Comparison of ENCODE assay signal across 8 mouse cellular contexts in the genomic region with DNA sequence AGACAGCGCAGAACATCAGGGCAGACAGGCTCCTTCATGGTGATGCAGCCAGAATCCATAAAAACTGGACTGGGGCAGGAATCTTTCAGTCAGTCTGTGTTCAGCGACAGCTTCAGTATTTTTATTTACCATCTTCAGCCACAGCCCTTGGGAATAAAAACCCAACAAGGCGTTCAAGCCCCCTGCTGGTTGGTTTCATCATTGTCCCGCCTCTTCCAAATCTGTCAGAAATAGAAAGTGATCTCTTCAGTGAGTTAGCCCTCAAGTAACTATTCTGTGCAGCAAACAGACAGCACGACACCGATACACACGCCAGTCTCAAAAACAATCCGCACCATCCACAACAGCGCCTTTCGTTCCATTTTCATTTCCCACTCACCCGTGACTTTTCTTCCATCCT. TPM values are rescaled to one million over a fixed set of nuclear protein-coding genes. Genes with fewer than 3 reads are reported as not detected.
DNase-seq lines count a peak whose midpoint lies in the region; ATAC-seq lines count a peak whose summit lies in the region.

No protein-coding gene starts in this region.

- no peaks in the 10 kb centered on the region for H3K27me3 ChIP-seq in embryonic facial prominence, embryonic 11.5 days (ENCODE audit: control insufficient read depth, insufficient read depth, low read length)
- H3K27me3 ChIP-seq in embryonic facial prominence, embryonic 10.5 days (replicated peaks; ENCODE audit: low read depth, poor library complexity, severe bottlenecking) = no peaks in the 10 kb centered on the region
- no peaks in the 10 kb centered on the region for H3K27me3 ChIP-seq in neural tube, embryonic 15.5 days (replicated peaks)
- no peaks in the 10 kb centered on the region for H3K27me3 ChIP-seq in embryonic facial prominence, embryonic 14.5 days (replicated peaks; ENCODE audit: control insufficient read depth, insufficient read depth, low read length)

- no peak overlapping the region for H3K27ac ChIP-seq in embryonic facial prominence, embryonic 11.5 days (replicated peaks; ENCODE audit: low read depth, low read length)
- no peak overlapping the region for H3K27ac ChIP-seq in embryonic facial prominence, embryonic 10.5 days (replicated peaks)
- H3K27ac ChIP-seq in neural tube, embryonic 15.5 days (replicated peaks) = no peak overlapping the region
- H3K27ac ChIP-seq in embryonic facial prominence, embryonic 14.5 days (replicated peaks; ENCODE audit: low read depth, low read length) = no peak overlapping the region

- no peaks in the 10 kb centered on the region for H3K9me3 ChIP-seq in embryonic facial prominence, embryonic 11.5 days (replicated peaks; ENCODE audit: control insufficient read depth, low read length)
- no peaks in the 10 kb centered on the region for H3K9me3 ChIP-seq in embryonic facial prominence, embryonic 10.5 days
- H3K9me3 ChIP-seq in neural tube, embryonic 15.5 days (replicated peaks) = no peaks in the 10 kb centered on the region
- no peaks in the 10 kb centered on the region for H3K9me3 ChIP-seq in embryonic facial prominence, embryonic 14.5 days (ENCODE audit: control insufficient read depth, low read length)

- DNase-seq in embryonic facial prominence, embryonic 11.5 days (ENCODE audit: low spot score) = peak; percentile 60
- no peak for DNase-seq in embryonic facial prominence, embryonic 10.5 days (ENCODE audit: low spot score)
- DNase-seq in neural tube, embryonic 10.5 days (ENCODE audit: extremely low spot score, low spot score) = peak; percentile 27
- peak; percentile 39 for DNase-seq in embryonic facial prominence, embryonic 14.5 days (ENCODE audit: low spot score)
- peak; percentile 38 for DNase-seq in layer of hippocampus, adult 9-10 months (ENCODE audit: low spot score)
- peak; percentile 32 for DNase-seq in mesoderm, embryonic 11.5 days (ENCODE audit: low read depth, low spot score)
- DNase-seq in cerebellum, adult 11 months = no peak

- H3K4me3 ChIP-seq in embryonic facial prominence, embryonic 11.5 days (ENCODE audit: low read depth, low read length) = no peak overlapping the region
- no peak overlapping the region for H3K4me3 ChIP-seq in embryonic facial prominence, embryonic 10.5 days
- no peak overlapping the region for H3K4me3 ChIP-seq in neural tube, embryonic 15.5 days (replicated peaks)
- H3K4me3 ChIP-seq in embryonic facial prominence, embryonic 14.5 days (ENCODE audit: low read depth, low read length) = no peak overlapping the region

- no peak overlapping the region for H3K4me2 ChIP-seq in embryonic facial prominence, embryonic 11.5 days (ENCODE audit: low read depth, low read length)
- no peak overlapping the region for H3K4me2 ChIP-seq in neural tube, embryonic 15.5 days
- no peak overlapping the region for H3K4me2 ChIP-seq in embryonic facial prominence, embryonic 14.5 days (ENCODE audit: low read depth, low read length)

- no peak overlapping the region for H3K9ac ChIP-seq in embryonic facial prominence, embryonic 11.5 days (replicated peaks; ENCODE audit: low read length)
- H3K9ac ChIP-seq in neural tube, embryonic 15.5 days (replicated peaks) = no peak overlapping the region
- H3K9ac ChIP-seq in embryonic facial prominence, embryonic 14.5 days (ENCODE audit: low read depth, low read length) = no peak overlapping the region

- ATAC-seq in embryonic facial prominence, embryonic 11.5 days (replicated peaks; ENCODE audit: insufficient number of reproducible peaks, low FRiP score, low TSS enrichment, low read depth) = no peak
- no peak for ATAC-seq in neural tube, embryonic 15.5 days (ENCODE audit: low FRiP score)
- no peak for ATAC-seq in embryonic facial prominence, embryonic 14.5 days (ENCODE audit: low read depth)

- H3K36me3 ChIP-seq in embryonic facial prominence, embryonic 11.5 days (replicated peaks; ENCODE audit: control insufficient read depth, insufficient read depth, low read depth, low read length) = peaks cover 5% of the 10 kb centered on the region
- H3K36me3 ChIP-seq in embryonic facial prominence, embryonic 10.5 days (replicated peaks) = peaks cover 97% of the 10 kb centered on the region
- H3K36me3 ChIP-seq in neural tube, embryonic 15.5 days = peaks cover 74% of the 10 kb centered on the region
- H3K36me3 ChIP-seq in embryonic facial prominence, embryonic 14.5 days (ENCODE audit: control insufficient read depth, insufficient read depth, low read length) = peaks cover 76% of the 10 kb centered on the region

- no peaks in the 10 kb centered on the region for H3K4me1 ChIP-seq in embryonic facial prominence, embryonic 11.5 days (ENCODE audit: control insufficient read depth, insufficient read depth, low read length)
- H3K4me1 ChIP-seq in embryonic facial prominence, embryonic 10.5 days = no peaks in the 10 kb centered on the region
- H3K4me1 ChIP-seq in neural tube, embryonic 15.5 days = no peaks in the 10 kb centered on the region
- no peaks in the 10 kb centered on the region for H3K4me1 ChIP-seq in embryonic facial prominence, embryonic 14.5 days (ENCODE audit: control insufficient read depth, insufficient read depth, low read length)

- WGBS in embryonic facial prominence, embryonic 11.5 days = 86% methylated on average over 11 of the region's 11 CpGs
- WGBS in embryonic facial prominence, embryonic 10.5 days = 86% methylated on average over 11 of the region's 11 CpGs
- 81% methylated on average over 11 of the region's 11 CpGs for WGBS in neural tube, embryonic 15.5 days
- 79% methylated on average over 11 of the region's 11 CpGs for WGBS in embryonic facial prominence, embryonic 14.5 days

RNA-seq across cellular contexts. Expression of gene Sftpb, which starts 14.6 kb away (rescaled TPM):
- not detected in 2 replicates for polyA plus RNA-seq in embryonic facial prominence, embryonic 11.5 days (2014; fragmentation: Nextera tagmentation; extraction: Ambion mirVana)
- 0.18 TPM in 1 of 2 replicates, not detected in the other for polyA plus RNA-seq in embryonic facial prominence, embryonic 10.5 days (2016; fragmentation: Nextera tagmentation; extraction: Ambion mirVana)
- 0.13 and 0.40 TPM in 2 replicates for polyA plus RNA-seq in neural tube, embryonic 15.5 days (2015; fragmentation: Nextera tagmentation; extraction: Ambion mirVana)
- not detected in 2 replicates for polyA plus RNA-seq in embryonic facial prominence, embryonic 14.5 days (2014; fragmentation: Nextera tagmentation; extraction: Ambion mirVana)

RNA-seq across cellular contexts. Expression of gene Usp39, which starts 26.0 kb away (rescaled TPM):
- 107 and 111 TPM in 2 replicates for polyA plus RNA-seq in embryonic facial prominence, embryonic 11.5 days (2014; fragmentation: Nextera tagmentation; extraction: Ambion mirVana)
- polyA plus RNA-seq in embryonic facial prominence, embryonic 10.5 days (2016; fragmentation: Nextera tagmentation; extraction: Ambion mirVana) = 83.4 and 85.3 TPM in 2 replicates
- polyA plus RNA-seq in neural tube, embryonic 15.5 days (2015; fragmentation: Nextera tagmentation; extraction: Ambion mirVana) = 36.7 and 39.2 TPM in 2 replicates
- 46.6 and 50.7 TPM in 2 replicates for polyA plus RNA-seq in embryonic facial prominence, embryonic 14.5 days (2014; fragmentation: Nextera tagmentation; extraction: Ambion mirVana)

RNA-seq across cellular contexts. Expression of gene 0610030E20Rik, which starts 28.1 kb away (rescaled TPM):
- 16.4 and 19.8 TPM in 2 replicates for polyA plus RNA-seq in embryonic facial prominence, embryonic 11.5 days (2014; fragmentation: Nextera tagmentation; extraction: Ambion mirVana)
- 28.0 and 28.8 TPM in 2 replicates for polyA plus RNA-seq in embryonic facial prominence, embryonic 10.5 days (2016; fragmentation: Nextera tagmentation; extraction: Ambion mirVana)
- polyA plus RNA-seq in neural tube, embryonic 15.5 days (2015; fragmentation: Nextera tagmentation; extraction: Ambion mirVana) = 15.4 and 19.2 TPM in 2 replicates
- polyA plus RNA-seq in embryonic facial prominence, embryonic 14.5 days (2014; fragmentation: Nextera tagmentation; extraction: Ambion mirVana) = 19.6 and 25.0 TPM in 2 replicates

RNA-seq across cellular contexts. Expression of gene Tmem150a, which starts 36.2 kb away (rescaled TPM):
- 7.9 and 9.0 TPM in 2 replicates for polyA plus RNA-seq in embryonic facial prominence, embryonic 11.5 days (2014; fragmentation: Nextera tagmentation; extraction: Ambion mirVana)
- 6.1 and 6.3 TPM in 2 replicates for polyA plus RNA-seq in embryonic facial prominence, embryonic 10.5 days (2016; fragmentation: Nextera tagmentation; extraction: Ambion mirVana)
- polyA plus RNA-seq in neural tube, embryonic 15.5 days (2015; fragmentation: Nextera tagmentation; extraction: Ambion mirVana) = 21.2 and 21.5 TPM in 2 replicates
- 16.3 and 17.6 TPM in 2 replicates for polyA plus RNA-seq in embryonic facial prominence, embryonic 14.5 days (2014; fragmentation: Nextera tagmentation; extraction: Ambion mirVana)

RNA-seq across cellular contexts. Expression of gene Rnf181, which starts 47.7 kb away (rescaled TPM):
- 95.1 and 96.7 TPM in 2 replicates for polyA plus RNA-seq in embryonic facial prominence, embryonic 11.5 days (2014; fragmentation: Nextera tagmentation; extraction: Ambion mirVana)
- 106 and 111 TPM in 2 replicates for polyA plus RNA-seq in embryonic facial prominence, embryonic 10.5 days (2016; fragmentation: Nextera tagmentation; extraction: Ambion mirVana)
- 145 and 147 TPM in 2 replicates for polyA plus RNA-seq in neural tube, embryonic 15.5 days (2015; fragmentation: Nextera tagmentation; extraction: Ambion mirVana)
- polyA plus RNA-seq in embryonic facial prominence, embryonic 14.5 days (2014; fragmentation: Nextera tagmentation; extraction: Ambion mirVana) = 79.9 and 81.1 TPM in 2 replicates

Comparison
In these comparisons a context has a peak if more than half of its experiments do, and no peak if none do; other contexts are left out.
1. DNase-seq: peak in embryonic facial prominence, embryonic 11.5 days (single experiment), neural tube, embryonic 10.5 days (single experiment), embryonic facial prominence, embryonic 14.5 days (single experiment), layer of hippocampus, adult 9-10 months (single experiment) and mesoderm, embryonic 11.5 days (single experiment); none in embryonic facial prominence, embryonic 10.5 days (single experiment) and cerebellum, adult 11 months (single experiment).